Mouse (Mus musculus): ENCODE data around the gene Ciz1. TPM values are rescaled to one million over a fixed set of nuclear protein-coding genes. Genes with fewer than 3 reads are reported as not detected.

The Ciz1 gene
- polyA plus RNA-seq, 1 experiment, result 171 TPM

GRCm38 (mm10) chr2:32389157-32389556 is 37.0 kb downstream of the Ciz1 start:
- H3K27ac ChIP-seq (ENCODE audit: insufficient read depth, low read length), result no peak overlapping the region

GRCm38 (mm10) chr2:32390871-32391270 is 38.7 kb downstream of the Ciz1 start:
- no peak overlapping the region for H3K27ac ChIP-seq (ENCODE audit: insufficient read depth, low read length)
- no peaks in the 10 kb centered on the region for H3K4me1 ChIP-seq (ENCODE audit: control insufficient read depth, insufficient read depth, low read length)
- no peak overlapping the region for H3K4me3 ChIP-seq (ENCODE audit: insufficient read depth, low read length)
- TF ChIP-seq POLR2A (IDR thresholded peaks at IDR 0.05; ENCODE audit: extremely low read depth, insufficient read depth, low read length), result no peak
- TF ChIP-seq CTCF (IDR thresholded peaks at IDR 0.05; ENCODE audit: extremely low read depth, insufficient read depth, low read length), result no peak

More at GRCm38 (mm10) chr2:32389157-32389556, 37.0 kb downstream of the Ciz1 start:
- TF ChIP-seq CTCF (IDR thresholded peaks at IDR 0.05; ENCODE audit: extremely low read depth, insufficient read depth, low read length) (no peak), POLR2A (IDR thresholded peaks at IDR 0.05; ENCODE audit: extremely low read depth, insufficient read depth, low read length) (no peak)
- H3K4me3 ChIP-seq (ENCODE audit: insufficient read depth, low read length), result no peak overlapping the region
- no peaks in the 10 kb centered on the region for H3K4me1 ChIP-seq (ENCODE audit: control insufficient read depth, insufficient read depth, low read length)

GRCm38 (mm10) chr2:32392063-32392462 is 39.9 kb downstream of the Ciz1 start:
- H3K27ac ChIP-seq (ENCODE audit: insufficient read depth, low read length), result no peak overlapping the region
- H3K4me3 ChIP-seq (ENCODE audit: insufficient read depth, low read length), result no peak overlapping the region
- TF ChIP-seq POLR2A (IDR thresholded peaks at IDR 0.05; ENCODE audit: extremely low read depth, insufficient read depth, low read length) (no peak), CTCF (IDR thresholded peaks at IDR 0.05; ENCODE audit: extremely low read depth, insufficient read depth, low read length) (no peak)
- H3K4me1 ChIP-seq (ENCODE audit: control insufficient read depth, insufficient read depth, low read length), result no peaks in the 10 kb centered on the region

- TF ChIP-seq POLR2A (IDR thresholded peaks at IDR 0.05; ENCODE audit: extremely low read depth, insufficient read depth, low read length) (no peak), CTCF (IDR thresholded peaks at IDR 0.05; ENCODE audit: extremely low read depth, insufficient read depth, low read length) (peak; percentile 24; the same call in 1 of the 2 replicates)
- peaks cover 1% of the 10 kb centered on the region for H3K4me1 ChIP-seq (ENCODE audit: control insufficient read depth, insufficient read depth, low read length)
- H3K27ac ChIP-seq (ENCODE audit: insufficient read depth, low read length), result no peak overlapping the region
- peak overlapping the region; percentile 97 for H3K4me3 ChIP-seq (ENCODE audit: insufficient read depth, low read length)
Measured at GRCm38 (mm10) chr2:32394973-32395372, 42.8 kb downstream of the Ciz1 start.

- H3K27ac ChIP-seq (ENCODE audit: insufficient read depth, low read length), result peak within 1 kb of the TSS; percentile 76
- TF ChIP-seq CTCF (IDR thresholded peaks at IDR 0.05; ENCODE audit: extremely low read depth, insufficient read depth, low read length), result no peak
- TF ChIP-seq POLR2A (IDR thresholded peaks at IDR 0.05; ENCODE audit: extremely low read depth, insufficient read depth, low read length), result peak; percentile 61; the same call in 1 of the 2 replicates
- peaks cover 1% of the 10 kb centered on the region for H3K4me1 ChIP-seq (ENCODE audit: control insufficient read depth, insufficient read depth, low read length)
- peak within 1 kb of the TSS; percentile 97 for H3K4me3 ChIP-seq (ENCODE audit: insufficient read depth, low read length)
Measured at GRCm38 (mm10) chr2:32395484-32395945, 43.4 kb downstream of the Ciz1 start, which contains the start of gene Ptges2. Gene Ptges2, plus strand, starts transcription at chr2:32395896.

- peaks cover 1% of the 10 kb centered on the region for H3K4me1 ChIP-seq (ENCODE audit: control insufficient read depth, insufficient read depth, low read length)
- H3K4me3 ChIP-seq (ENCODE audit: insufficient read depth, low read length), result peak overlapping the region; percentile 97
- peak overlapping the region; percentile 76 for H3K27ac ChIP-seq (ENCODE audit: insufficient read depth, low read length)
- TF ChIP-seq CTCF (IDR thresholded peaks at IDR 0.05; ENCODE audit: extremely low read depth, insufficient read depth, low read length), result no peak
- peak; percentile 84; the same call in 1 of the 2 replicates for TF ChIP-seq POLR2A (IDR thresholded peaks at IDR 0.05; ENCODE audit: extremely low read depth, insufficient read depth, low read length)
Measured at GRCm38 (mm10) chr2:32395946-32396621, 44.0 kb downstream of the Ciz1 start.

GRCm38 (mm10) chr2:32396695-32397094 is 44.6 kb downstream of the Ciz1 start:
- Histone ChIP-seq H3K27ac (ENCODE audit: insufficient read depth, low read length) (peak overlapping the region; percentile 22; the same call in 1 of the 2 replicates), H3K4me3 (ENCODE audit: insufficient read depth, low read length) (peak overlapping the region; percentile 97), H3K4me1 (ENCODE audit: control insufficient read depth, insufficient read depth, low read length) (peaks cover 1% of the 10 kb centered on the region)
- TF ChIP-seq CTCF (IDR thresholded peaks at IDR 0.05; ENCODE audit: extremely low read depth, insufficient read depth, low read length), result no peak

GRCm38 (mm10) chr2:32404663-32405062 is 52.5 kb downstream of the Ciz1 start:
- no peaks in the 10 kb centered on the region for H3K4me1 ChIP-seq (ENCODE audit: control insufficient read depth, insufficient read depth, low read length)
- TF ChIP-seq POLR2A (IDR thresholded peaks at IDR 0.05; ENCODE audit: extremely low read depth, insufficient read depth, low read length) (no peak), CTCF (IDR thresholded peaks at IDR 0.05; ENCODE audit: extremely low read depth, insufficient read depth, low read length) (peak; percentile 100)
- no peak overlapping the region for H3K27ac ChIP-seq (ENCODE audit: insufficient read depth, low read length)

GRCm38 (mm10) chr2:32407144-32407824 is 55.2 kb downstream of the Ciz1 start:
- TF ChIP-seq POLR2A (IDR thresholded peaks at IDR 0.05; ENCODE audit: extremely low read depth, insufficient read depth, low read length) (no peak), CTCF (IDR thresholded peaks at IDR 0.05; ENCODE audit: extremely low read depth, insufficient read depth, low read length) (no peak)
- H3K4me3 ChIP-seq (ENCODE audit: insufficient read depth, low read length), result no peak overlapping the region
- no peak overlapping the region for H3K27ac ChIP-seq (ENCODE audit: insufficient read depth, low read length)
- H3K4me1 ChIP-seq (ENCODE audit: control insufficient read depth, insufficient read depth, low read length), result no peaks in the 10 kb centered on the region

More at GRCm38 (mm10) chr2:32404663-32405062, 52.5 kb downstream of the Ciz1 start:
- H3K4me3 ChIP-seq (ENCODE audit: insufficient read depth, low read length), result no peak overlapping the region
